Mouse (Mus musculus): Measurements from ENCODE around the gene Ttyh1. TPM values are rescaled to one million over a fixed set of nuclear protein-coding genes. Genes with fewer than 3 reads are reported as not detected.
A peak's percentile ranks its signal among the peaks of the same experiment; 100 is the strongest.

The Ttyh1 gene
- total RNA-seq, 2 experiments from 2014 or later = 526 to 562 TPM

DNA sequence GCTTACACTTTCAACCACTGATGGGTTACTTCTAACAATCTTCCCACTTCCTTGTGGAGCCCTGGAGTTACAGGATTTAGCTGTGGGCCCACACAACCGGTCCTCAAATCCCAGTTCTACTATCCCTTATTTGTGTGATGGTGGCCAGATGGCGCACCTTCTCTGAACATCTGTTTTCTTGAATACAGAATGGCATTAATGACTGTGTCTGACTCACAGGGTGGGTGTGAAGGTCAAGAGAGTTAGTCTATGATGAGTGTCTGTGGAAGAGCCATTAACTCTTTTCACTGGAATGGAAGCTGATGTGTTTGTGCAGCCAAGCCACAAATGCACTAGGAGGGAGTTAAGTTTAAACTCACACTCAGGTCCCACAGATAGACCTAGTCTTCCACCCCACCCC lies 20.9 kb upstream of the Ttyh1 start:
- Histone ChIP-seq H3K27ac (no peak overlapping the region), H3K4me3 (no peak overlapping the region)
- TF ChIP-seq CTCF (conservative IDR thresholded peaks at IDR 0.05) = no peak

DNA sequence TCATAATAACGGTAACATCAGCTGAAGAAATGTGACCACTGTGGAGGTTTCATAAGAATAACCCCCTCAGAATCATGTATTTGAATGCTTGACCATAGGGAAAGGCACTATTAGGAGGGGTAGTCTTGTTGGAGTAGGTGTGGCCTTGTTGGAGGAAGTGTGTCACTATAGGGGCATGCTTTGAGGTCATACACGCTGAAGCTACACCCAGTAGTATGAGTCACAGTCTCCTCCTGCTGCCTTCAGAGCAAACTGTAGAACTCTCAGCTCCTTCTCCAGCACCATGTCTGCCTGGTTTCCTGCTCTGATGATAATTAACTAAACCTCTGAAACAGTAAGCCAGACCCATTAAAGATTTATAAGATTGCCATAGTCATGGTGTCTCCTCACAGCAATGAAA lies 20.4 kb upstream of the Ttyh1 start:
- Histone ChIP-seq H3K27ac (no peak overlapping the region), H3K4me3 (no peak overlapping the region)
- TF ChIP-seq CTCF (conservative IDR thresholded peaks at IDR 0.05) = no peak
- DNase-seq (ENCODE audit: low spot score in 2 of 2) = no peak

More for the DNA sequence above, 20.9 kb upstream of the Ttyh1 start:
- DNase-seq (ENCODE audit: low spot score in 2 of 2) = no peak

DNA sequence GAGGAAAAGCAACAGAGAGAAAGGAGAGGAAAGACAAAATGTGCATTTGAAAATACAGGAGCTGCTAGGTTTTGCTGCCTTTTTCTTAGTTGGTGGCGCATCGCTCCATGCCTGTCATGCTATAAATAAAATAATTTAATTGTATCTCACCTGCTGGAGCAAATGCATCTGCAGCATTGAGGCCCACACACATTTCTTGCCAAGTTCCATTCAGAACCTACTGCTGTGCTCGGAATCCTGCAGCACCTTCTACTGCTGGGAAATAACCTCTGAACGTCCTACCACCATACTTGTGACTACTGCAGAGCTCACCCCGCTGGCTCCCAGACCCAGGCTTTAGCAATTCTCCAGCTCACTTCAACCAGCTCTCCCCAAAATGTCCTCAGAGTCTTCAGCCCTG lies 18.1 kb upstream of the Ttyh1 start:
- no peak for TF ChIP-seq CTCF (conservative IDR thresholded peaks at IDR 0.05)
- H3K27ac ChIP-seq = no peak overlapping the region
- no peak overlapping the region for H3K4me3 ChIP-seq
- no peak for DNase-seq (ENCODE audit: low spot score in 2 of 2)

DNA sequence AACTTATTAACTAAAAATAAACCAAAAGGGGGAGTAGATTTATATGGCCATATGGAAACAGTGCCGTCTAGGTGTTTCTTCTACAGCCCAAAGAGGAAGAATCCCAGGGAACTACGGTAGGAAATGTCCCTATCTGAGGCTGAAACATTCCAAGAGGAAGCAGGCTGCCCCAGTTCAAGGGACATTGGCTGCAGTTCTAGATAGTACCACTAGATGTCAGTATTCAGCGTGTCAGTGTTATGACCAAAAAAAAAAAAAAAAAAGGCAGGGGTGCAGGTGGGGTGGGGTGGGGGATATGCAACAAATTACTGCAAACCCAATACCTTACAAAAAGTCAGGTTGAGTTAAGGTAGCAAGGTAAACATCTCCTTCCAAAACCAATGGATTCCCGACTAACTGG lies 15.8 kb upstream of the Ttyh1 start:
- TF ChIP-seq CTCF (conservative IDR thresholded peaks at IDR 0.05) = peak; percentile 81
- Histone ChIP-seq H3K4me3 (no peak overlapping the region), H3K27ac (peak overlapping the region; percentile 16; the same call in 1 of the 2 replicates)
- peak in 1 of 2 experiments; percentile 70 for DNase-seq (ENCODE audit: low spot score in 2 of 2)

DNA sequence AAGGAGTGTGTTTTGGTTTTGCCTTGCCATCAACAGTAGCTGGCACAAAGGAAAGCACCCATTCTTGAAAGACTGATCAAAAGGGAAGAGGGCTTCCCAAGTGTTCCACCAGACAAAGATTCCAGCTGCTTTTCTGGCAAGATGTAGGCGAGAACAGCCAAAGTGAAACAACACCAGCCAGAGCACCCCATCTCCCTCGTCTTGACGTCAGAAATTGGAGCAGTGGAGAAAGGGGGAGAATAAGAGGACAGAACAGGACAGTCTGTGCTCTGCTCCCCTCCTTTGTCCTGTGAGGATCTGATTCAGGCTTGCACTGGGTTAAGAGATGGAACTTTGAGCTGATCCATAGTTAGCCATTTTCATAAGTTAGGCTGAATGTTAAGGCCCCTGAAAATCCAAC lies 7.4 kb upstream of the Ttyh1 start:
- no peak for TF ChIP-seq CTCF (conservative IDR thresholded peaks at IDR 0.05)
- Histone ChIP-seq H3K27ac (peak overlapping the region; percentile 74), H3K4me3 (no peak overlapping the region)
- DNase-seq (ENCODE audit: low spot score in 2 of 2) = no peak

DNA sequence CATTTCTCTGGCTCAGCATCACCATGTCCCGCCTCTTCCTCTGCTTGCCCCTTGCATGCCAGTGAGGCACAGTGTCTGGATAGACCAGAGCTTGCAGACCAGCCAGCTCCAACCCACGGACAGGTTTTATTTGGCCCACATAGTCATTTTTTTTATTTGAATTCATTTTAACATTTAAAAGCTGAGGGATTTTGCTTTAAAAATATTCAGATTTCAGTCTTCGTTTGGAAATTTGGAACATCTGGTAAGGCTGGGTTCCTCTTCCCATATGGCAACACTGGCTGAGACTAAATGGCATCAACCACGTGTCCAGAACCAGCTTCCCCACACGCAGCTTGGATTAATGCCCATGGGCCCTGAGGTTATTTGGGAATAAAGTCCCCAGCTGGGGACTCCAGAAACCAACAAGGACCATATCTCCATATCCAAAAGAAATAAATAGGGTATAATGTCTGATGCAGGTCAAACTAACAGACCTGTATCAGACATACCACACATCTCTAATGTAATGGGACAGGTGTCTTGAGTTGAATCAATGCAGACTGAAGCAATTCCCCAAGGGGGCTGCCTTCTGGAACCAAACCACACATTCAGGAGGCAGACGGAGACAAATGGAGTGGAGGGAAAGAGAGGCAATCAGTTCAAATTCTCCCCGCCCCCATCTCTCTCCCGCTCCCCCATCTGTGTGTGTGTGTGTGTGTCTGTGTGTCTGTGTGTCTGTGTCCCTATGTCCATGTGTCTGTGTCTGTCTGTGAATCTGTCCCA lies 2.0 kb upstream of the Ttyh1 start:
- Histone ChIP-seq H3K27ac (peak overlapping the region; percentile 71), H3K4me3 (no peak overlapping the region)
- no peak for TF ChIP-seq CTCF (conservative IDR thresholded peaks at IDR 0.05)
- DNase-seq (ENCODE audit: low spot score in 2 of 2) = peak in 1 of 2 experiments; percentile 57

DNA sequence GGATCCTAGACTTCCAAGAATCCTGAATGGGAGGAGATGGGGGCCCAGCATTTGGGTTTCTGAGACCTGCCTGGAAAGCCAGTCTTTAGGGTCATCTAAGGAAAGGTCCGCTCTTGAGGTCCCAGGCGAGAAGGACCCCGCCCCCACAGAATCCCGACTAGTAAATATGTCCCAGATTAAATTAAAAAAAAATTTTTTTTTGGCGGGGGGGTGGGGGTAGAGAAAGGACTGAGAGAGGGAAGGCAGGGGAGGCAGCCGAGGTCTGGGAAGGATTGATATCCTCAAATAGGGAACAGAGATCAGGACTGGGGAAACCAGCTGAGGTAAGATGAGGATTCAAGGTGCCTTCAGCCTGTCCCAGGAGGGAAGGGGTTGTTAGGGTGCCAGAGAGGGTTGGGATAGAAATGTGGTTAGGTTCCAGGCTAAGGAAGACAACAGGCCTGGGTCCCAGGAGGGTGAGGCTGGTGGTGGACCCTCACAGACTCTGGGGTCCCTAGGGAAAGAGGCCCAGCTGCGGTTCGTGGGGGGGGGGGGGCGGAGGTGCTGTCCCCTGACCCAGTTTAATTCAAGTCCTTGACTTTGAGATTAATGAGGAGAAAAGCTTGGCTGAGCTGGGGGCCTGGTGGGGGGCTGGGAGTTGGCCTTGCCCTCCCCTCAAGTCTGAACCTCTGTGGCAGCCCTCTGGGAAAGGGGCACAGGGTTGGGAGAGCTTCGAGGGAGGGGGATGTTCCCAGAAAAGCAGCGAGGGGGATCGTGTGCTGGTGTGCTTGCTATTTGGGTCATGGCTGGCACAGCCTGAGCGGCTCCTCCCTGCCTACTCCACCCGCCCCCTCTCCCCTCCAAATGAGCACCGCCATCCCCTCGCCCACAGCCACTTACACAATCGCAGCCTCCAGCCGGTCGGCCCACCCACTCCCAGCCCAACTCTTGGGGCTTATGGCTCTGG lies 1.0 kb downstream of the Ttyh1 start:
- Histone ChIP-seq H3K27ac (peak overlapping the region; percentile 99), H3K4me3 (peak overlapping the region; percentile 87)
- DNase-seq (ENCODE audit: low spot score in 2 of 2) = peak in 1 of 2 experiments; percentile 61
- TF ChIP-seq CTCF (conservative IDR thresholded peaks at IDR 0.05) = no peak

DNA sequence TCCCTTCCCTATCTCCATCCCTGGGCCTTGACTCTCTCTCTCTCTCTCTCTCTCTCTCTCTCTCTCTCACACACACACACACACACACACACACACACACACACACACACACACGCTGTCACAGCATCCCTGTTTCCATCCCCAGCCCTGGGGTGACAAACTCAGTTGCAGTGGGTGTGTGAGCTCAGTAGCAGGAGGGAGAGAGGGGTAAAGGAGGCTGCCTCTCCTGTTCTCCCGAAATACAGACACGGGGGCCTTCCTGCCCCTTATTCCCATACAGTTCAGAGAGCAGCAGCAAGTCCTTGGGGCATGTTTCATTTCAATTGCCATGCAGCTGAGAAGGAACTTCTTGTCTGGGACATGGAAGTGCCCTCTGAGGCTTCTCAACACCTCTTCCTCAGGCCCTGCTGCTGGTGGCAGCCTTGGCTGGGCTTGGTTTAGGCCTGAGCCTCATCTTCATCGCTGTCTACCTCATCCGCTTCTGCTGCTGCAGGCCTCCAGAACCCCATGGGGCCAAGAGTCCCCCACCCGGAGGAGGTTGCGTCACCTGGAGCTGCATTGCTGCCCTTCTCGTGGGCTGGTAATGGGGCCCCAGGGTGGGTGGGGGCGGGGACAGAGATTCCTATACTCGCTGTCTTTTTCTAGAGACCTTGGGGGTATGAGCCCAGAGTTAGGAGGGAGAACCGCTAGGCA lies 3.0 kb downstream of the Ttyh1 start:
- peak overlapping the region; percentile 32 for H3K4me3 ChIP-seq
- DNase-seq (ENCODE audit: low spot score in 2 of 2) = no peak
- TF ChIP-seq CTCF (conservative IDR thresholded peaks at IDR 0.05) = no peak
- peak overlapping the region; percentile 99 for H3K27ac ChIP-seq

DNA sequence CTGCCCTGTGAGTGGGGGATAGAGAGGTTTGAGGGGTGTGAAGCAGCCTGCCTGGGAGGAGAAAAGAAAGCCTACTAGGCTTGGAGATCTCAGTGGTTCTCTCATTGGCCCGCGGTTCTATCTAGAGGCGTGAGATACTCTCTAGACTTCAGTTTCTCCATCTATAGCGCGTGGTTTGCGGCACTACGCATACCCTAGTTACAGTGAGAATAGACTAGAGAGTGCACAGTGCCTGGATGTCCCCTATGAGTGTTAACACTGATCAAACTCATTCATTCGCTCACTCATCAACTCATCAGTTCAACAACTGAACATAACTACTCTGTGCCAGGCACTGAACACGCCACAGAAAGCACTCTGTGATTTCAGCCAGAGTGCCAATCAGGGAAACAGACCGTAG lies 3.6 kb downstream of the Ttyh1 start:
- Histone ChIP-seq H3K4me3 (peak overlapping the region; percentile 32), H3K27ac (peak overlapping the region; percentile 99)
- DNase-seq (ENCODE audit: low spot score in 2 of 2) = no peak
- TF ChIP-seq CTCF (conservative IDR thresholded peaks at IDR 0.05) = no peak

DNA sequence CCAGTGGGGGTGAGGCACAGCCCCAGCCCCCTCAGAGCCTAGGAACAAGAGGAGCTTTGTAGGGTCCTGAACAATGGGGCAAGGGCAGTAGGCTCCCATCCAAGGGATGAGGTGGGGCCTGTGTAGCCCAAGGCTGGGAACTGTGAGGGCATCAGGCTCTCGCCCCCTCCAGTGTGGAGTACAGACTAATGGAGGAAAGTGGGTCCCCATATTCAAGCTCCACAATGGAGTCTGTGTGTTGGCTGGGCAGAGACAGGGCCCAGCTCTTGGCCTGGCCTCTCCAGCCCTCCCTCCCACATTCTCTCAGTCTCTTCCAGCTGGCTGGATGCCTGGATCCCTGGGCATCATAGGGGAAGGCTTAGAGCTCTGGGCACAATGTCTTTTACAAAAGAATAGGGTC lies 4.5 kb downstream of the Ttyh1 start:
- peak; percentile 77 to 93 for DNase-seq (ENCODE audit: low spot score in 2 of 2)
- Histone ChIP-seq H3K27ac (peak overlapping the region; percentile 99), H3K4me3 (peak overlapping the region; percentile 32; the same call in 1 of the 2 replicates)
- TF ChIP-seq CTCF (conservative IDR thresholded peaks at IDR 0.05) = no peak

DNA sequence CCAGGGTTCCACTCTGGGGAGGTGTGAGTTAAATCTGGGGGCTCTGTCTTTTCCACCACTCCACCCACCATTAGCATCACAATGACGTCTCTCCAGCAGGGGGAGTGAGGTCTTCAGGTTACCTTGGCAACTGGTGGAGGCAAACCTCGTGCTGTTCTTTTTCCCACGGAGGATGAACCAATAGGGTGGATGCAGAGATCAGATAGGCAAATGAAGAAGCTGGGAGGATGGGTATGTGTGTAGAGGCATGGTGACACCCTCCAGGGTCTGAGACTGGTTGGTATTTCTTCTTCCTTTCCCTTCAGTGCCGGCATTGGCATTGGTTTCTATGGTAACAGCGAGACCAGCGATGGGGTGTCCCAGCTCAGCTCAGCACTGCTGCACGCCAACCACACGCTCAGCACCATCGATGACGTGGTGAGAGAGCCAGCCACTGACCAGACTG lies 5.1 kb downstream of the Ttyh1 start:
- Histone ChIP-seq H3K27ac (peak overlapping the region; percentile 99), H3K4me3 (peak overlapping the region; percentile 32)
- DNase-seq (ENCODE audit: low spot score in 2 of 2) = peak; percentile 85 to 95
- TF ChIP-seq CTCF (conservative IDR thresholded peaks at IDR 0.05) = peak; percentile 41

DNA sequence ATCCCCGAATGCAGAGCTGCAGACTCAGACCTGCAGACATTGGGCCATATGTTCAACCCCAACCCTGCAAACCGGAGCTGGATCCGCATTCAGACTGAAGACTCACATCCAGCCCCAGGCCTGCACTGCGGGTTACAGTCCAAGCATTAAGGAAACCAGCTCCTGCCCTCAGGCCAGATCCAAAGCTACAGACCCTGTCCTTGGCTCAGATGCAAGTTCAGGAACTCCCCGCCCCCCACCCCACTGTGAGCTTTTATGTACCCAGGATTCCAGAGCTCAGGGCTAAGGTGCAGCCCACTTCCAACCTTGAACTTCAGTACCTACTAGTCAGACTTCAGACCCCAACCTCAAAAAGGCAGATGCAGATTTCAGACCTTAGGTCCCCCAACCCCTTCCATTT lies 5.6 kb downstream of the Ttyh1 start:
- peak overlapping the region; percentile 32 for H3K4me3 ChIP-seq
- no peak for TF ChIP-seq CTCF (conservative IDR thresholded peaks at IDR 0.05)
- no peak for DNase-seq (ENCODE audit: low spot score in 2 of 2)
- H3K27ac ChIP-seq = peak overlapping the region; percentile 99

All from layer of hippocampus, adult 2 months (tissue).